Mouse (Mus musculus) monocyte, adult 2 months (primary cell): Measurements from ENCODE around the gene Ctnnbl1.

Experiments
- DNase-seq, 2 experiments: peaks; one replicate each; pipeline ENCODE4 v3.0.0; 2022; ENCODE audit warnings: low spot score in 2 of 2, low read depth in 1 of 2

Ctnnbl1 gene

DNA sequence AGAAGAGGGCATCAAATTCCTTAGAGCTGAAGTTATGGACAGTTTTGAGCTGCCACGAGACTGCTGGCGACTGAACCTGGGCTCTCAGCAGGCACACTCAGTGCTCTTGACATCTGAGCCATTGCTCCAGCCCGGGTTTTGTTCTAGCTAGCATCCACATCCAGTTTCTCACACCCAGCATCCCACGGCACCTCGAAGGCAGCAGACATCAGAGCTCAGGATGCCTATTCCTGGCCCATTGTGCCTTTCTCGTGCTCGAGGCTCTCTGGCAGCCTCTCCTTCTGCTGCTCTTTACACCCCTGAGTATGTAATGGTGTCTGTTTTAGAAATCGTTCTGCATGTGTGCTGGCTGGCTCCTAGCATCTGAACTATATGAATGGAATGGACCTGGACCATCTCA is 13.3 kb downstream of the Ctnnbl1 start:
- no peak for DNase-seq

DNA sequence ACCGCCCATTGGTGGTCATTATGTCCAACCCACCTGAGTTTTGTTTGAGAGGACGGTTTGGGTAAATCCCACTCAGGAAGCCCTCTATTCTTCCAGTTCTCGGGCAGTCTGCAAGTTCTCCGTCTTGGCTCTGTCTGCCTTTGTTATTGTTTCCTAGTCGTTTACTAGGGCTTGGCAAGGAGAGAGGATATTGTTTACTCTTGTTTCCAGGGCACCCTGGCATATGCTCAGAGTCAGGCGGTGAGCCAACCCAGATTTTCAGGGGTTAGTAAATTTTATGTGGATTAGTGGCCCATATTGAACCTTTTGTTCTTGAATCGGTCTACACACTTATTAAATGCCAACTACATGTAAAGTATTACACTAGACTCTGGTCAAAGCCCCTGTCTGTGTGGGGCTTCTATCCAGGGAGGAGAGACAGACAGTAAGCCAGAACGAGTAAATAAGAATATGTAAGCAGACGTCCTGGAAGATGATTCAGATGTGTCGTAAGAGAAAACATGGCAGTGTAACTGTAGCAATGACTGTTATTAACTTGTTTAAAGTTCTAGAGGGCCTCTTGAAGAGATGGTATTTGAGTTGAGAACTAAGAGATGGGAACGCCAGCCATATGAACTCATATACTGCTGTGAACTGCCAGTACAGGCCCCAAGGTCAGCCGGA is 13.9 kb downstream of the Ctnnbl1 start:
- DNase-seq: no peak

DNA sequence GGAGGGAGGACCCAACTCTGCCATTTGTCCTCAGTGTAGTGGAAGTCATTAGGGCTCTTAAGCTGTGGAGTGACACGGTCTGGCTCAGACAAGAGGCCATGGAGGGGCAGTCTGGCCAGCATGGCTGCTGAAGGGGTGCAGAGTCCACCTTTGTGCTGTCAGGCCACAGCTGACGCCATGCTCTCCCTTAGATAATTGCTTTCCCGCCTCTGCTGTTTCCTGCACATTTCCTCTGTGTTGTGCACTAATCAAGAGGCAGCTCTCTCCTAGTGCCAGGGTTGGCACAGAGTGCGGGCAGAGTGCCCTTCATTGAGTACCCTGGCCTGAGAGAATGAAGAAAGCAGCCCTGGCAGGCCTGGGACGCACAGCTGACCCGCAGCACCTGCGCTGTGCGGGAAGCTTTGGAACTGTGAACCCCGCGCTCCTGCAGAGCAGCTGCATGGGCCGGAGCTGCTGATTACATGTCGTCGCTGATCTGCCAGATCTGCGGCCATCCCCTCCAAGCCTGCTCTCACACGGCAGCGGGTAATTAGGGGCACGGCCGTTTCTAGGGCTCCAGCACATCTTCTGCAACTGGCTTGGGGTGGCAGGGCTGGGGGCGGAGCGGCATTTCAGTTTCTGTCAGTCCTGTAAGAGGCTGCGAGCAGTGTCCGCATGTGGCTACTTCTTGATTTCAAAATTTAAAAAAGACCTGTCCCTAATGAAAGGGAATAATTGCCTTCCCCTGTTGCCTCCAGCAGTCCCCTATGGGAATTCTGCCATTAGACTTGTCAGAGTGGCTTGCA is 14.6 kb downstream of the Ctnnbl1 start:
- DNase-seq: no peak

DNA sequence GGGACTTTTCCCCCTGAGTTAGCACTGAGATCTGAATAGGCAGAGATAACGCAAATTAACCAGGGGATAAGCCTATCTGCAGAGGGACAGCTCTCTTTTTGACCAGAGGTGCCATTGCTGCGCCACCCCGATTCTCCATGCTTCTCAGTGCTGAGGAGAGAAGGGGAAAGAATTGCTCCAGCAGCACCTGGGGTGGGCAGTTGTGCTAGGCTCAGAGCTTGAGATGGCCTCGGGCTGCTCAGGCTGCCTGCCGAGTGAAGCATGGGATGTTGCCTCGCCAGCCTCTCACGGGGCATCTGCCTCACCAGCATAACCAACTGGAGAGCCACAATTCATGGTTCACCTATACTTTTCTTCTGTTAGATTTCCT is 15.2 kb downstream of the Ctnnbl1 start:
- no peak for DNase-seq

DNA sequence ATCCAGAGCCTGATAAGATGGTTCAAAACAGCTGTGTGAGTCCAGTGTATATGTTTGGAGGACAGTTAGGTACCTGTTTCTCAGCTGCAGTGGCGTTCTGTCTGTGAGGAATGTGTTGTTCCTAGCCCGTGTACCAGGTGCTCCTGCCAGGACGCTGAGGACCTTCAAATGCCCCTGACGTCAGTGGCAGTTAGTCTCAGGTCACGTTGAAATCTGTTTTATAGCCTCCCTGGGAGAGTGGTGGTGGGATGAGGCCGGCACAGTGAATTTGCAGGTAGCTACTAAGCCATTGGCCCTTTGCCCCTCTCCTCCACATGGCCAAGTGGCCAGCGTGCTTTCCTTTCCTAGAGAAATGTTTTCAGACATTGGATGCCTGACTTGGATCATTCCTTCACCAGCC is 18.6 kb downstream of the Ctnnbl1 start:
- no peak for DNase-seq

DNA sequence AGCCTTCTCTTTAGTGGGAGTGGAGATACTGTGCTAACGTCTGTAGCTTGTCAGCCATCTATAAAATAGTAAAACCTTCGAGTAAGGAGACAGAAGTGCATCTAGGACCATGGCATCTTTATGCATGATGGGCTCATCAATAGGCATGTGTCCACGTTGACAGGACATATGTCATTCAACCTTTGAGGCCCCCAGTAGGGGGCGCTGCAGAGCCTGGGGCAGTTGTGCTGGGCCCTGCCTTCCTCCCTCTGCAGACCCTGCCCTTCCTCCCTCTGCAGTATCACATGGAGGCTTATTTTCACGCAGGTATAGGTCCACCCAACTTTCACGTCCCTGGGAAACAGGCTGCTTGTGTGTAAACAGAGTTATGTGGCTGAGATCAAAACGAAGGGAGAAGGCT is 19.0 kb downstream of the Ctnnbl1 start:
- no peak for DNase-seq

DNA sequence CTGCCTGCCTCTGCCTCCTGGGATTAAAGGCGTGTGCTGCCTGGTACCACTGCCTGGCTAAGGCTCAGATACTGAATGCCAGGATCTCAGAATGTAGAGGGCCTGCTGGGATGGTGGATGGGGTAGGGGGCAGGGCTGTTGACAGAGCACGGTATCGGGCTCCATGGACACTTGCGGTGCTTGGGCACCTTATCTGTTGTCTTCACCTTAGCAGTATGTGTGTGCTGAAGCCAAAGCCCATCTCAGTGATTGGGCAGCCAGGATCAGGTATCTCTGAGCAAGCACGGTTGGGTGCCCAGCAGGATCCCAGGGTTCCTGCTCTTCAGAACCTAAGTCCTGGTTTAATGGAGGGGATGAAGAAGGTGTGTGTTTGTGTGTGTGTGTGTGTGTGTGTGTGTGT is 21.2 kb downstream of the Ctnnbl1 start:
- no peak for DNase-seq

DNA sequence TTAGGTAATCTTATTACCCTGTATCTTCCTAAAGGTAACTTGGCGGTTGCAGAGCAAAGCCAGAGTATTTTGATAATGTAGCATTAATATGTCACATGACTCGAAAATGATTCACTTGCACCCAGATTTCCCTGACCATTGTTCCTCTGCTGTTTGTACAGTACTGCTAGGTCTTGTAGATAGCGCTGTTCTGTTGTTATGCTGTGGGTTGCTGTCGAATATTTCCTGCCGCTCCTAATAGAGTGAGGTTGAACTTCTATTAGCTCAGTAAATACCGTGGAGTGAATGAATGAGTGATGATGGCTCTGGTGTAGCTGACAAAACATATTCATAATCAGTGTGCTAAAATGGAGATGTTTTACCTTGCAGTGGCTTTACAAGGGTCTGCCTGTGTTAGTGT is 22.5 kb downstream of the Ctnnbl1 start:
- DNase-seq: no peak

DNA sequence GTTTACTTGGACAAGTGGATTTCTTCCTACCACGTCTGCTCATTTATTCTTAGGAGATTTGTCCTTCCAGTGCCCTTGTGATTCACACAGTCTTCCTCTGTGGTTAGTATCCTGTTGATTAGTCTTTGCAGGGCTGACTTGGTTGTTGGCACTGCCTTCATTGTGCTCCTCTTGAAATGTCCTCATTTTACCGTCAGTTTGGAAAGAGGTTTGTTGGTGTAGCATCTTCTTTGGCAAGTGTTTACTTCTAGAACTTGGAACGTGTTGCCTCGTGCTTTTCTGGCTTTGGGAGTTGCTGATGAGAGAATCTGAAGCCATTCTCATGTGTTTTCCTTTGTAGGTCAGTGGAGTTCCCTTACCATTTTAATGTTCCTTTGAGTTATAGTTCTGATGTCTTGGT is 25.7 kb downstream of the Ctnnbl1 start:
- DNase-seq: no peak

DNA sequence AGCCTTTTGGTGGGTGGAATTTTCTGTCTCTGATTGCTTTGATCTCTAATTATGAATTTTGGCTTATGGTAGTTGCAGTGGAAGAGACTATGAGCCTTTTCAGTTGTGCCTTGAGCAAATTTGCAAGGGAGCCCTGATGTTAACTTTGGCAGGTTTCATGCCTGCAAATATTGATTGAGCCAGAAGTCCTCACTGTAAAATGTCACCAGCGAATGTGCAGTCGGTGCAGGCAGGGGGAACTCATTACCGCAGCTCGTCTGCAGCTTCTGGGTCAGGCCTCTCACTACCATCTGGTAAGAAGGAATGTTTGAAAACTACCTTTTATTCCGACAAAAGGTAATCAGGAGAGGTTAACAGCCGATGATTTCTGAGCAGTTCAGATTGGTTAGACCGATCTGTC is 29.4 kb downstream of the Ctnnbl1 start:
- DNase-seq: no peak

DNA sequence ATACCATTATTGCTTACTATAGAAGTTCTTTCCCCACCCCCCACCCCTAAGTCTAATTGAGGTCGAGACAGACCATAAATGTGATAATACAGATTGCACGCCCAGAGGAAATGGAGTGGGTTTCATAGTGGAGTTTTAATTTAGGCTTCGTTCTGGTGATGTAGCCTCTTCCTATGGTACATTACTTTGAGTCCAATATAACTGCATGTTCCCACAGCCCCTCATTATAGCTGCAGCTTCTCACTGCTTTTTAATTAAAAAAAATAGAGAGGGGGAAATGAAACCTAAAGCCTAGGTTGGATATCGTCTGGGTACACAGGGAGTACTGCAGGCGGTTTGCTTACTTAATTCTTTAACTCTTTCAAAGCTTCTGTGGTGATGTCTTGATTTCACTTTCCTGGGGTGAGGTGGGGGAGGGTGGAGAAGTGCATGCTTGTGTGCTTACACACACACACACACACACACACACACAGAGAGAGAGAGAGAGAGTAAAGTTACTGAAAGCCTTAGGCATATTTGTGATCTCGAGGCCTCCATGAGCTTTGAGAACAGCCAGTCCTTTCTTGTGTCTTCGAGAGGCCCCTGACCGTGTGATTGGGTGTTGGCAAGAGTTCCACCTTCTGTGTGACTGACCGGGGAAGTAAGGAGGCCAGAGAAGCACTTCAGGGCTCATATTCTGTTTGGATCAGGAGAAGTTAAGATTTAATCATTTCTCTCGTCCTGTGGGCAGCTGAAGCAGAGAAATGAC is 31.7 kb downstream of the Ctnnbl1 start:
- DNase-seq: no peak

DNA sequence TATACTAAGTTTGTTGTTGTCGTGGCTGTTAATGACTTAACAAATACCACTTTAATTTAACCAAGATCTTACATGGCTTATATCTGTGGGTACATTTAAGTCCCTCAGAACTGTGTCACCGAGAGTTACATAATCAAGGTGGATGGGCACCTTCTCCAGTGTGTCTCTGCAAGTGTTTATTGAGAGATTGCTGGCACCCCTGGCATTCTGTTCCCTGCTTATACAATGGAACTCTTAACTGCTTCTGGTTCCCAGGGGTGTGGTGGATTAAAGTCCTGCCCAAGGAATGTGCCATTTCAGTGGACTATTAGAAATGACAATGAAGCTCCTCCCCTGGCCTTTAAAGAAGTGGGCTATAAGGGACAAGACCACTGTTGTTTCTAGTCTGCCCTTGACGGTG is 33.6 kb downstream of the Ctnnbl1 start:
- DNase-seq: no peak

DNA sequence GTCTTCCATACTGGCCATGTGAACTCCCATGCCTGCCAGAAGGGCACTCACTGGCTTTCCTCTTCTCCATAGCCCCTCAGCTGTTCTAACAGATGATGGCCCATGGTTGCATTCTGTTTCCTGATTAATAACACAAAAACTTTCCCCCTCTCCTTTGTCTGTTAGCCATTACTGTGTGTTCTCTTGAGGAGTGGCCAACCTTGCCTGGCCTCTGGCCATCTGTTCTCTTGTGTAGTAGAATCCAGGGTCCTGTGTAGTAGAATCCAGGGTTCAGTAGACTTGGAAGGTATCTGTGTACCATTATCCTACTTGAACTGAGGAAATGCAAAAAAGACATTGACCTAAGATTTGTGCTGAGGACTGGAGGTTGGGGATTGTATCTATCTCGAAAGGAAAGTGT is 36.5 kb downstream of the Ctnnbl1 start:
- no peak for DNase-seq

DNA sequence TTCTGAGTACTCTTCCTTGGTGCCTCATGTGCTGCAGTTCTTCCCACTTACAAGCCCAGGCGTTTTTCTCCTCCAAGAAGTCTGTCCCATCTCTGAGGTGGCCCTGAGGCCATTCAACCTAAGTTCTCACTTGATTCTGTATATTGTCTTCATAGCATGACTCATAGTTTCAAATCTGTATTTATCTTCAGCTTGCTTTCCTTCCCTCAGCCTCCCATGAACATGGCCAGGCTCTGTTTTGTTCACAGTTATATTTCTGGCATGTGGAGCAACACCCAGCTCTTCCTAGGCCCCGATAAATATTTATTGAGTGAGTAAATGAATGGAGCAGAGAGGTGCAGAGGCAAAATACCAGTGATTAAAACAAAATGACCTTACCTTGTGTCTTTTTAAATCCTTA is 38.8 kb downstream of the Ctnnbl1 start:
- DNase-seq: no peak

DNA sequence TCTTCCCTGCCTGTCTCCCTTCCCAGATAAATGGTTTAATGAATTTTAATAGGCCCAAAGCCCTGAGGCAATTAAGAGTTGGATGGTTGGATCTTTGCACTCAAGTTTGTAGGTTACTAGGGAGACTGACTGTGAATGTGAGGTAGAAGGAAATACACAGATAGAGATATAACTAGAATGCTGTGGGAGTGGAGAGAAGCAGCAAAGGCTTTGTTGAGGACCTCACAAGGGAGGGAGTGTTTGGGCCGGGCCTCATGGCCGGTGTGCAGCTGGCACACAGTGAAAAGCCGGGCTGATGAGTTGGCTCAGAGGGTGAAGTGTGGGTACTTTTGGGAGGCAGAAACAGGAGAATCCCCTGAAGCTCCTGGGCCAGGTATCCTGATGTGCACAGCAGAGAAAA is 43.8 kb downstream of the Ctnnbl1 start:
- no peak for DNase-seq

DNA sequence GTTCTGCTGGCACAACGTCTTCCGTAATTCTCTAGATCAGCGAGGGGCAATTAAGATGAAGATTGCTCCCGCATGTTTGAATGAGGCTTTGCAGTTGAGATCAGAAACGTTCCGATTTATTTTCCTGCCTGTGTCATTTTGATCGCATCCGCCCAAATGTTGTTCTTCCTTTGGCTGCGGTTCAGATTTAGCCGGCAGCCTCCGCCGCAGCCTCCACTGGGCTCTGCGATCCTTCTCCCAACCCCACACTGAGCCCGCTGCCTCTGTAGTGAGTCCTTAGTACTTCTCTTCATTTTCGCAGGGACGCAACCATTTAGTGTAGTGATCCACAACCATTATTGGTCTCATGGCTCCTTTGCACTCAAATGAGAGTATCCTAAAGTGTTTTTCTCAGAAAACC is 46.0 kb downstream of the Ctnnbl1 start:
- no peak for DNase-seq

DNA sequence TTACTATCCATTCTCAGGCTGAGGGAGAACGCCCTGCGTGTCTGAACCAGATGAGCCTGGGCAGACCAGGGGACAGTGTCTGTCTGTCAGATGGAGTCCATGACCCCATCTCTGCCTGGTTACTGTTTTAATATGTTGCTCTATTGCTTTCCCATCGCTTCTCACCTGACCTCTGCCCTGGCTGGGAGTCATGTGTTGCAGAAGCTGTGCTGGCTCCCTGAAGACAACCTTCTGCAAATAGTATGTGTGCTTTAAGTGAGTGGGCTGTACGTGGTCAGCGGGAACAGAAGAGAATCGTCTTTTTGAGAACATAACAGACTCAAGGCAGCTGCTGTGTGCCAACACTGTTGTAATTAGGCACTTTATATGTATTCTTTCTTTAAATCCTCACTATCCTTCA is 47.0 kb downstream of the Ctnnbl1 start:
- no peak for DNase-seq

DNA sequence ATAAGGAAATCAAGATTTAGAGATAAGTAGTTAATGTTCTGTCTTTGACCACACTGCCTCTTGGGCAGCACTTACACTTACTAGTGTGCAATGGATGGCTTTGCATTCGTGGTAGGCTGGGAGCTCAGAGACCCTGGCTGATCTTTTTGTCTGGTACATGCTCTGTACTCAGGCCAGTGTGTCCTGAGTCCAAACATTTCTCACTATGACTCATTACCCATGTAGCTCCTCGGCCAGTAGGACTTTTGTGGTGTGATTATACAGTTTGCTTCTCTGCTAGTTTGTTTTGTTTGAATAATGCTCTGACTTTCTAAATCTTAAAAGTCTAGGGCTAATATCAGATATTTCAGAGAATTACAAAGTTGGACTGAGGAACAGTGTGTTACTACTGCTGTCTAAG is 47.4 kb downstream of the Ctnnbl1 start:
- no peak for DNase-seq

DNA sequence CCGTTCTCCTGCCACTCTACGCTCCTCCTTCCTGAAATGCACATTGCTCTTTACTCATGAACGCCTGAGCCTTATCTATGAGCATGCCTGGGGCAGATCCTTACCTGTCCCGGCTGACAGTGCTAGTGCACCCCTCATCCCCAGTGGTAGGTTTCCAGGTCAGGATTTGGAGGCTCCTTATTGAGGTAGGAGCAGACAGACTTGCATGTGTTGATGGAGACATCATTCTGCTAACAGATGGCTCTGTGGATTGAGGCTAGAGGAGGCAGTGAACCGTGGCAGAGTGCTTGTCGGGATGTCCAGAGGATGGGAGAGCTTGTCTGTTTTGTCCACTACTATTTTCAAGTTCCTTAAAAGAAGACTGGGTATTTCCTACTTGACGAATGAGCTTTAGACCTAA is 52.0 kb downstream of the Ctnnbl1 start:
- DNase-seq: no peak

DNA sequence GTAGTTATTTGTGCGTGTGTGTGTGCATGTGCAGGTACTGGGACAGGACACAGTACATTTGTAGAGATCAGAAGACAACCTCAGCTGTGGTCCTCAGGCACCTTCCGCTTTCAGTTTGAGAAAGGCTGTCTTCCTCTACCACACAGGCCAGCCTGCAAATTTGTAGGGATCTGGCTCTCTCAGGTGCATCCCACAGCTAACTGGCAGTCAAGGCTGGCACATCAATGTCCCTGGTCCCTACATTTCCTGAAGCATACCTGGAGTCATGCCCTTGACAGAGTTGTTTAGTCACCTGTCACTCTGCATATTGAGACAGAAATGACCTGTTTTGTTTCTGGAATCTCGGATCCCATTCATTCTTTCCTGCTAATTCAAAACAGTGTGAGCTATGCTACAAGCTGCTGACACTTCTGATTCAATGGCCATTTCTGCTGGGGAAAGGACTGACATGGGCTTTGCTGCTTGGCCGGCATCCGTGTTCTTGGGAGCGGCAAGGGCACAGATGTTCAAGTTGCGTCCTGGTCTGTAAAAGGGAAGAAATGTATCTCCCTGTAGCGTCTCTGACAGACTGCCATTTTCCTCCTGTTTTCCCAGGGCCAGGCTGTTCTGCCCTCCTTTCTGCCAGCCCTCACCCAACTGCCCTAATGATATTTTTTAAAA is 53.8 kb downstream of the Ctnnbl1 start:
- DNase-seq: no peak

DNA sequence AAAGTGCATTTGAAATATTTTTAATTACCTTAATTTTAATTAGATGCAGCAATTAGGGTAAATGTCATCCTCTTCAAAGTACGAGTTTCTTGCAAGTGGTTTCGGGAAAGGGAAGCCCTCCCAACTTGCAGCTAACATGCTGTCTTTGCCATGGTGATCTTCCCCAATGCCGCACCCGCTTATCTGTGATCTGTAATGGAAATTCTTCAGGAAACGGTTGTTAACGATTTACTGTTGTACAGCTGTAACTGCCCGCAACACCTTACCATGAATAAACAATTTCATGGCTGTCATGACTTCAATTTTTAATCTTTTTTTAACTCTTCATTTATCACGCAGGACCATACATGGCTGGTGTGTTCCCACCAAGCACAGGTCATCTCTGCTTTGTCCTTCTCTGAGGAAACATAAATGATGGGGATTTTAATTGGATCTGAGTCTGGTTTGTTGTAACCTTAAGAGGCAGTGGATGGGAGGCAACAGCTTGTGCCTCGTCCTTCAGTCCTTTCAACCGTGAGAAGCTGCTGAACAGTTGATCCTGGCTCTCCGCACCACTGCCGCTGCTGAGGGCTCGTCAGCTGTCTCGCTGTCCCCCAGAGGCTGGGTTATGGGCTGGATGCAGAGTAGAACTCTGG is 54.4 kb downstream of the Ctnnbl1 start:
- no peak for DNase-seq
